Mouse (Mus musculus) thymus, postnatal 25 days (tissue): Measurements from ENCODE around the gene Jdp2.
"Not testable (repeated sequence)": the region's sequence is repeated elsewhere in the genome, so short reads cannot be mapped to it uniquely, and the experiment has no call there.

Experiments used
- DNase-seq: peaks from one replicate; pipeline ENCODE4 v3.0.0; 2022

Jdp2 gene

DNA sequence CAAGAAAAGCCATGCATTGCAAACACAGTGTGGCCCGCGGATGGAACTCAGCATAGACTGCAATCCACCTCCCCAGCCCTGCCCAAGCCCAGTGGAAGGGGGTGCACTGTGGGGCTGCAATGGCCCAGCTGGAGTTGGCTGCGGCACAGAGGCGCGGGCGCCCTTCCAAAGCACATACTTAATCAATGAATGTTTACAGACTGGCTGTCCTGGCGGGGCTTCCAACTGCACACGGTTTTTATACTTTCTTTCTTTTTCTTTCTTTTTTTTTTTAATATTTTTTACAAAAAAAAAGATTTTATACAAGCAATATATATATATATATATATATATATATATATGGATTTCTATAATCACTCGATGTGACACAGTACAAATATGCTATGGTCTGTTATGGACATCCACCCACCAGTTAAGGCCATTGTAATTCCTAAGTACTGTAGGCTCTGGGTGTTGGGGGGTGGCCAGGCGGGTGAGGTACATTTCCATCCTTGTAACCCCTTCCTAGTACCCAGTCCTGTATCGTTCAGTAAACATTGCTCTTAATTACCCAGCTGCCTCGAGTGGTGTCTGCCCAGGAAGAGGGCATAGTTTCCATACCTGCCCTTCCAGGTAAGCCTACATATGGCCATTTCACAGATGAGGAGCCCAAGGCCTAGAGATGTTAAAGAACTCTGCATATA is 40.6 kb downstream of the Jdp2 start:
- DNase-seq = no peak

DNA sequence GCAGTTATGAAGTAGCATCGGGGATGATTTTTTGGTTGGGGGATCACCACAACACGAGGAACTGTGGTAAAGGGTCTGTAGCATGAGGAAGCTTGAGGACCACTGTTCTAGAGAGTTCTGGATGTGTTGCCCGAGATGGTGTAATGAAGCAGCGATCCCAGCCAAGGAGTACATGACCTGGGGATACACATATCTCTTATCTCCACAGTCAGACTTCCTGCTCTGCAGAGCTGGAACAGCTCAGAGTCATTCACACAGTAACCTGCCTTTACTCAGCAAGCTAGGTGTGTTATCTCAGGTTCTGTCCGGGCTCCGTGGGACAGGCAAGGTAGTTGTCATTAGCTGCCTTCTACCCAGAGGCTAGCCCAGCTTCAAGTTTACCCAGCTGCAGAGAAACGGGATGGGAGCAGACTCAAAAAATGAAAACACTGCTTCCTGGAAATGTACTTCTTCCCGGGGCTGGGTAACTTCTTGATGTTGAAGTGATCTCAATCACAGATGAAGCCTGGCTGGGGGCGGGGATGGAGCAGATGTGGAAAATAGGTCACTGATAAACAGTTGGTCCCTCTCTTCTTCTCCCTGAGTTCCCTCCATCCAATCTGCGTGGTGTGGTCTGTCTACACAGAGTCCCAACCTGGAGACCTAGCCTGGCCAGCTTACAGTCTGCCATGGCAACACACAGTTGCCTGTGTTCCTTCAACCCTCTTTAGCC is 42.2 kb downstream of the Jdp2 start:
- no peak for DNase-seq

DNA sequence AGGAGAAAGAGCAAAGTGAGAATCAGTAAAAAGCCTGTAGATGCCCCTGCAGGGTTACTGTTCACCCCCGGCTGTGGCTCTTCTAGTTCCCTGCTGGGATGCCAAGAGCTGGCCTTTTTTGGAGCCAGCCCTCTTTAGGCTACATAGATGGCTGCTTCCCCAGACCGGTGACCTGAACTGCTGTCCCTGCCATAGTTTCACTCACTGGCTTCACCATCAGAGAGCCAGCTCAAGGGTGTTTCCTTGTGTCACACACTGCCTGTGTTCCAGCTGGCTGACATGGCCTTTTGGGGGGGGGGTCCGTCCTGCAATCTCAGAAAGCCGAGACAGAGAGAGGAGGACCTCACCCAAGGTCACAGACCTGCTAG is 42.7 kb downstream of the Jdp2 start:
- DNase-seq = no peak

DNA sequence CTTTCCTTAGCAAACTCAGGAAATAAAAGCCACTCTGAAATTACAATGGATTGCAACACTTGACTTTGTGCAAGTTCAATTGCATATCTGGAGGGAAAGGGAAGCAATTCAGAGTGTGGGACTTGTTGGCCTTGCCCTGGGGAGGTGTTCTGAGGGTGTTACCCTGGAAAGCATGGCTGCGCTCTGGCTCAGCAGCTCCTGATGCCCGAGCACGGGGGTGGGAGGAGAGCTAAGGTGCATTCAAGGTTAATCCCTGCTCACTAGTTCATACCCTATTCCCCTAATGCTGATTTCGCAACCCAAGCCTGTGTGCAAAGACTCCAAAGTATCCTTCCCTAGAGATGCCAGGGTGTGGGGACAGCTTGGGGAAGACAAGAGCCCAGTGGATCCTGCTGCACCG is 44.9 kb downstream of the Jdp2 start:
- DNase-seq = no peak

DNA sequence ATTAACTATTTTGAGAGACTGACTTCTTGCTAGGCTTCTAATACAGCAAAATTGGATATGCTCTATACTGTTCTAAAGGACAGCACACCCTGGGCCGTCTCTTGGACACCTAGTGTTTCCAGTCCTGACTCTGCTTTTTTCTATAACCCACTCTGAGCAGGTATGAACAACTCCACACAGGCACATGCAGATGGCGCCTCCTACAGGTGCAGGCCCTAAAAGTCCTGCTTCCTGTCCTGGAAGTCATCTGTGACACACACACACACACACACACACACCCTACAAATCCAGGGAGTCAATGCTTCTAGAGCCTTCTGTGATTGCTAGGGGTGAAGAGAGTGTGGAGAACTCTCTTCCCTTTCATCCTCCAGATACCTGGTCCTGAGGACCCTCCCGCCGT is 46.8 kb downstream of the Jdp2 start:
- DNase-seq = peak; percentile 78

DNA sequence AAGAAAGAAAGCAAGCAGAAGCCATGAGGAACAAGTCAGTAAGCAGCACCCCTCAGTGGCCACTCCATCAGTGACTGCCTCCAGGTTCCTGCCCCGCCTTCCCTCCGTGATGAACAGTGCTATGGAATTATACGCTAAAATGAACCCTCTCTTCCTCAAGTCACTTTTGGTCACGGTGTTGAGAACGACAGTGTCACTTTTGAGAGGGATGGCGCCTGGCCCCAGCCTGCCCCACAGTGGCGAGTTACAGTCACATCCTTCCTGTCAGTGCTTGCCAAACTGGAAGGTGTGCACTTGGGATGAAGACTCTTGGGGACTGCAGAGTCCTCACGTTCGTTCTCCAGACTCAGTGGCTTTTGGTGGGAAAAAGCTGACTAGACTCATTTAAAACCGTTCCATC is 48.5 kb downstream of the Jdp2 start:
- peak; percentile 64 for DNase-seq

DNA sequence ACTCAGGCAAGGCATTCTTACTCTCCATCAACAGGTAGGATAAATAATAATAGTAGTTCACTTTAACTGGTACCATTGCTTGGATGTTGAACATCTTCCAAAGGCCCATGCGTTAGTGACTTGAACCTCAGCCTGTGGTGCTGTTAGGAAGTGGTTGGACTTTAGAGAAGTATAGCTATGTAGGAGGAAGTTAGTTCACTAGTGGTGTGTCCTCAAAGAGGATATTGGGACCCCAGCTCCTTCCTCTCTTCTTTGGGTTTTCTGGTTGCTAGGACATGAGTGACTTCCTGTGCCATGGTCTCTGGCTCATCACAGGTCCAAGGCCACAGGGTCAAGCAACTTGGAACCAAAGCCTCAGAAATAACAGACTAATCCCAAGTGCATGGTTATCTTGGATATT is 49.1 kb downstream of the Jdp2 start:
- DNase-seq = no peak

DNA sequence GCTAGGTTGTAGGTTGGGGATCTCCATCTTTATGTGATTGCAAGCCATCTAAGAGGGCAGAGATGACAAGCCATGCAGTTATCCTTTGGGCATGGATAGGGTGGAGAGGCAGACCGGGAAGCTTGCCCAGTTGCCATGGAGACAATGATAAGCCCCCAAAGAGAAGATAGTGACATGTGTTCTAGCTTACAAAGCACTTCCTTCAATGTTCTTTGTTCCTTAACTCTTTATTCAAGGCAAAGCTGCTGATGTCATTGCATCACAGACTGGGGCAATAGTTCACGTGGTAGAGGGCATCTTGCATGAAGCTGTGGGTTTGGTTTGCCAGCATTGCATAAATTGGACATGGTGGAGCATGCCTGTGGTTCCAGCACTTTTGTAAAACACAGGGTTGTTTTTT is 60.5 kb downstream of the Jdp2 start:
- DNase-seq = no peak

DNA sequence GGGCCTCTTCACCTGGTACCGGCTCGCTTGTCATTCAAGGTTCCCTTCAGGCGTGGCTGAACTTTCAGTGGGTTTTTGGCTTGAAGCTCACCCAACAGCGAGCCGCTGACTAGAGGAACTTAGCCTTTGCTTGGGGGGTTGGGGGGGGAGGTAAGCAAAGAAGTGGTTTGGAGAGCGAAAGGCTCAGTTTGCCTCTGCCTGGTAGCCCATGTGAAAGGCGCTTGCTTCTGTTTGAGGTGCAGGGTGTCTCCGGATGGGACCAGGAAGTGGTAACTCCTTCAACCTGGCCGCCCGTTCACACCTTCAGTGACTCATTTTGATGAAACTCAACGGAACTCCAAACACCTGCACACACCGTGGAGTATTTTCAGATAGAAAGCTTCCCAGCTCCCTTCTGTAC is 62.0 kb downstream of the Jdp2 start:
- DNase-seq = peak; percentile 48

DNA sequence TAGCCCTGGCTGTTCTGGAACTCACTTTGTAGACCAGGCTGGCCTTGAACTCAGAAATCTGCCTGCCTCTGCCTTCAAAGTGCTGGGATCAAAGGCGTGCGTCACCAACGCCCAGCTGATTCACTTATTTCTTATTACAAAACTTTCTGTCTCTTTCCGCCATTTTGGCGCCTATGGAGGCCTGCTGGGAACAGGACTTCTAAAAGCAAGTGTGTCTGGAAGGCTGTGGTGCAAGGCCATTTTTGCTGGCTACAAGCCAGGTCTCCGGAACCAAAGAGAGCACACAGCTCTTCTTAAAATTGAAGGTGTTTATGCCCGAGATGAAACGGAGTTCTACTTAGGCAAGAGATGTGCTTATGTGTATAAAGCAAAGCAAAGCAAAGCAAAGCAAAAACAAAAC is 63.4 kb downstream of the Jdp2 start:
- DNase-seq = not testable (repeated sequence)

DNA sequence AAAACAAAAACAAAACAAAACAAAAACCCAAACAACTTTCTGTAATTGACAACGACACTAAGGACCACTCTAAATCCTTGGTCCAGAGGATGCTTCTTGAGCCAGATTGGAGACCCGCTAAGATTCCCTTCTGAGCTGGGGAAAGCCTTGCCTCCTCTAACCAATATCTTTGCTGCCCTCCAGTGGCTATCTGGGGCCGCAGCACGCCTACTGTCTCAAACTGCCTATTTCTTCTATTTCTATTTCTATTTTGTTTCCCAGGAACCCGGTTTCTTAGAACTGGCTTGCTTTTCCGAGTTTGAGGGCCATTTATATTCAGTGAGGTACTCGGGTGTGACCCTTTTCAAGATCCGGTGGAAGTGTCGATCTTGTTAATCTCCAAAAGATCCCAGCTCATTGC is 64.1 kb downstream of the Jdp2 start:
- peak; percentile 69 for DNase-seq

DNA sequence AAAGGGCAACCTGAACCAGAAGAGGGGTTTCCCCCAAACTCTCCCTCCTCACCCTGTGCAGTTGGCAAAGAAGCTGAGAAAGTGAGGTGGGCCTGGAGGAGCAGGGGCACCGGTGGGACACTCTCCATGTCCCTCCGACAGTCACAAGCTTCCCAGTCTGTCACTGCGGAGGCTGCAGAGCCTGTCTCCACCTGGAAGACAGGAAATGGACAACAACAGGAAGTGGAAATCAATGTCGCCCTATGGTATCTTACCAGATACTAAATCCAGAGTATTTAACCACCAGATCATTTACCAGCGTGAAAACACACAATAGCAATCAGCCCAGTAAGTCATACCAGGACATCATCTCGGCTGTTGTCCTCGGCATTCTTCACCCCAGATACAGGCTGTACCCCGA is 67.3 kb downstream of the Jdp2 start:
- no peak for DNase-seq

DNA sequence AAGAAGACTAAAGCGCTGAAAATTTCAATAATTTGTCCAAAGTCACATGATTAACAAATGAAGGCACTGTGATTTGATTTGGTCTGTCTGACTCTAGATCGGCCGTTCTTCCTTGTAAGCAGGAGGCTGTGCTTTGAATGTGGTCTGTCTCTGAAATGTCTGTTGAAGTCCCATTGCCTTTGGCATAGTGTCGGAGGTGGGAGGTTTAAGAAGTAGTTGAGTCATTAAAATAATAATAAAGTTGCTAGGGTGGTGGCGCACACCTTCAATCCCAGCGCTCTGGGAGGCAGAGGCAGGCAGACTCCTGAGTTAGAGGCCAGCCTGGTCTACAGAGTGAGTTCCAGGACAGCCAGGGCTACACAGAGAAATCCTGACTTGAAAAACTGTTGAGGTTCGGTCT is 68.2 kb downstream of the Jdp2 start:
- DNase-seq = no peak

DNA sequence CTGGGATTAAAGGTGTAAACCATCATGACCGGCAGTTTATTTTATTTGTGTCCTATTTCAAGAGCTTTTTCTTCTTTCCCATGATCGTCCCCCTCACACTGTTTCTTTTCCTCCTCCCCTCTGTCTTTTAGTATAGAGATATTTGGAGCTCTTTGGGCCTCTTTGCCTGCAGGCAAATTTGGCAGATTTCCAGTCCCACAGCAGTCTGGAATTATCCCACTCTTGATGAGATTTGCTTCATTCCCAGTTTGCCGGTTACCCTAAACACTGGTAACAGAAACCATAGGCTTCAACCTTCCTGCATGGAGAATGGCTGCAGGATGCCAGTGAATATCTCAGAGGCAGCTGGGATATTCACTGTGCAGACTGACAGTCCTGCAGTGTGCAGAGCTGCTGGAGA is 69.9 kb downstream of the Jdp2 start:
- DNase-seq = no peak

DNA sequence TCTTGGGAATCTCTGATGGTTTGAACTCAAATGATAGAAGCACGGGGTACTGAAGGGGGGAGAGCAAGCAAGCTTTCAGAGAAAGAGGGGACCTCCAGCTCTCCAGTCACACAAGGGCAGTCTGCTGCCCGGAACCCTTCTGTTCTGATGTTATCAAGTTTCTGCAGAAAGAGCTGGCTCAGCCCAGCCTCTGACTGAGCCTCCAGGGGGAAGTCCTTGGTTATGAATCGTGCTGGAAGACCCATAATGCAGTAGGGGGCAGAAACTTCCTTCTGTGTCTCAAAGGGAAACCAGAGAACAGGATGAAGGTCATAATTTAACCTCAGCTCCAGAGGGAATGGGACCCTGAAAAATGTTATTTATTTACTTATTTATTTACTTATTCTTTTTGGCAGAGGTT is 71.3 kb downstream of the Jdp2 start:
- no peak for DNase-seq

DNA sequence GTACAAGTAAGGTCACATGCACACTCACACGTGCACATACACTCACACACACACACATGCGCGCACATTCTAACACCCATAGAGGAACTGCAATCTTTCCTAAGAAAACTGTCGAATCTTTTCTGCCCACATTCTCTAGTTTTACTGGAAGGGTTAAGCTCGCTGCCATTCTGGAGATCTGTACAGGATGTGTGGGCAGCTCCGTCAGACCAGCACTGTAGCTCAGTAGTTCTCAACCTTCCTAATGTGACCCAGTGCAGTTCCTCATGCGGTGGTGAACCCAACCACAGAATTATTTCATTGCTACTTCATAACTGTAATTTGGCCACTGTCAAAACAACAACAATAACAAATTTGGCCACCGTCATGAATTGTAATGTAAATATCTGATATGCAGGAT is 75.1 kb downstream of the Jdp2 start:
- DNase-seq = no peak

DNA sequence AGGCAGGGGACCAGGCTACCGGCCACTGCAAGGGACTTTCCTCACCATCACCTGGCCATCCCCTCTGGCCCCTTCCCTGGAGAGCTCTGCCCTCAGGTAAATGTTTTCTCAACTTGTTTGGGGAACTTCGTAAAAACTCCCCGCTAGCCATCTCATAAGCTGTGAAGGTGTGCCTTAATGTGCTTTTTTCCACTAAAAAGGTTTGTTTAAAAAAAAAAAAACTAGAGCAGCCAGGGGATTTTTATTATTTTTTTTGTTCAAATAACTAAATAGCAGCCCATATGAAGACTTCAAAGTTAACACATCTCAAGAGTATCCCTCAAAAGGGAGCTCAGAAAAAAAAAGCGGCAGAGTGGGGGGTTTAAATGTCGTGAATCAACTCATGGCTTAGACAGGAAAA is 80.3 kb downstream of the Jdp2 start:
- no peak for DNase-seq

DNA sequence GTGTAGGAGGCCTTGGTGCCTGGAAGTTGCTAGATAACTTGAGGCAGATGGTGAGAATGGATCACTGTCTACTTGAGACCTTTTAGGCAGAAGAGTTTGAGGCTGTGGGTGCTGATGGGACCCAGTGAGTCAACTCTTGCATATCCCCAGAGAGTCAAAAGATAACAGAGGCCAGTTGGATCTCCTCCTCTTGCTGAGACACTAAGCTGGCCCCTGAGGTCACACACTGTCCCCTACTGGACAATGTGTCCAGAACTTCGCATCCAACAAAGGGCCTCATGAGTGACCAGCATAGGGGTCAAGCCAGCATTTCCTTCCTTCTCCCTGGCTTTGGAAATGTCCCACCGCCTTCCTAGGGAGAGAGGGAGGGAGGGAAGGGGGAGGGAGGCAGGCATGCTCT is 81.0 kb downstream of the Jdp2 start:
- DNase-seq = no peak

DNA sequence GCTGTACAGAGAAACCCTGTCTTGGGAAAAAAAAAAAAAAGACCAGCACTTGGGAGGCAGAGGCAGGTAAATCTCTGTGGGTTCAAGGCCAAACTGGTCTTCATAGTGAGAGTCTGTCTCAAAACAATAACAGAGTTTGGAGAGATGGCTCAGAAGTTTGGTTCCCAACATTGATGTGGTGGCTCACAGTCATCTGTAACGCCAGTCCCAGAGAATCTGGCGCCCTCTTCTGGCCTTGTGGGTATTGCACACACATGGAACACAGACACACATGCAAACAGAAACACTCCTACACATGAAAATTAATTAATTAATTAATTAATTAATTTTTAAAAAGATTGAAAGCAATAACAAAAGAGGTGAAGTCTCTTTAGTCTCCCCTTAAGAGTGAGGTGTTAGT is 83.5 kb downstream of the Jdp2 start:
- DNase-seq = no peak

DNA sequence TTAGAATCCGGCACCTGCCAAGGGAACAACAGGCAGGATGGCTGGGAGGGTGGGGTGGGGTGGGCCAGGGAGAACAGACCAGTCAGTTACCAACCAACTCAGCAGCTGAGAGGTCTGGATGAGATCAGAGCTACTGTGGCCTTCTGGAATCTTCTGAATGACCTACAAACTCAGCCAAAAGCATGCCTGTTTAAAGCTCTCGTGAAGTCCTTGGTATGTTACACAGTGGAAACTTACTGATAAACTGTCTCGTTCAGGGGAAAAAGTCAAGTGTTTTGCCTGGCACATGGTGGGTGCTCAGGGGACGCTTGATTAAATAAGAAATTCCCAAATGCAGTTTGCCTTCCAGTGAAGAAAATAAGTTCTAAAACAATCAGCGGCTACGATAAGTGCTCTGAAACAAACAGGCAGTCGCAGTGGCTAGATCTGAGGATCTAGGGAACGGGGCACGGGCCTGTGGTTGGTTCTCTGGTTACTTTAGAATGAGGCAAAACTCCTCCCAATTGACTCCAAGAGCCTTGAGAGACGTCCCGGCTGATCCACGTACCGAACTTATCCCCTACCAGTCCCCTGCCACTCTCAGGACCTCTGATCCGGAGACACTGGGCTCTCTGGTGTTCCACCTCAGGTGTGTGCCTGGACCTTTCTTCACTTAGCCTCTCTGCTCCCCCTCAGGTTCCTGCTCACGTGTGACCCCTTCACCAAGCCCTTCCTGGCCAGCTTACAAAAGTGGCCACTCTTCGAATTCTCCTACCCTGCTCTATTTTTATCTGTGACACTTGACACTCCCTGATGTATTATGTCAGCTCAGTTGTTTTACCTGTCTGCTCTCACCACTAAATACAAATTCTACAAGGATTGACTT is 85.8 kb downstream of the Jdp2 start:
- no peak for DNase-seq

DNA sequence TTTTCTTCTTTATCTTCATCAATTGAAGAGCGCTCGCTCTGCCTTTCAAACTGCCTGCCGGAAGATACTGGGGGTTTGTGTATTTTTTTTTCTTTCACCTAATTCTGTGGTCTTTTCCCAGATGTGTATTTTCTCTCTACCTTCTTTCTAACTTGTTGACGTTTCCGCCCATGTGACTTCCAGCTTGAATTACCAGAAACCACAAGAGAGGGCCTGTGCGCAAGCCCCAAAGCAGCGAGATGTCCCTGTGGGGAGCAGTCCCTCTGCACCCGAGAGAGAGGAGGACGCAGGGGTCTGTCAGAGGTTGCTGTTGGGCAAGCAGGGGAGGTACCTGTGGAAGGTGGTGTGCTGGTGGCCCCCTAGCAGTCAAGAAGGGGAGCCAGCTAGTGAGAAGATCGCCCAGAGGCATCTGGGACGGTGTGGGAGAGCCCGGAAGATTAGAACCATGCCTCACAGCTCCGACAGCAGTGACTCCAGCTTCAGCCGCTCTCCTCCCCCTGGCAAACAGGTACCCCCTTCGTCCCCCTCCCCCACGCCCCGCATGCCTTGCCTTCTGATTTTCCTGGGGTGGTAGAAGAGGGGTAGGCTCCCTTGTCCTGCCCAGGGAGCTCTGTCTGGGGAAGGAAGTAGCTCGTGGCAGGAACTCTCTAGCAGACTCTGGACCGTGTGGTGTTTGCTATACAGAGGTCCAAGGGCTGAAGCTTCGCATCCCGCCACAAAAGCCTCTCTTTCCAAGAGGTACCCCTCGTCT is 87.8 kb downstream of the Jdp2 start, which contains the start of gene Batf:
Gene Batf (plus strand): TSS at position 204 of the 751 bp plus-strand sequence.
- peak; percentile 75 for DNase-seq

DNA sequence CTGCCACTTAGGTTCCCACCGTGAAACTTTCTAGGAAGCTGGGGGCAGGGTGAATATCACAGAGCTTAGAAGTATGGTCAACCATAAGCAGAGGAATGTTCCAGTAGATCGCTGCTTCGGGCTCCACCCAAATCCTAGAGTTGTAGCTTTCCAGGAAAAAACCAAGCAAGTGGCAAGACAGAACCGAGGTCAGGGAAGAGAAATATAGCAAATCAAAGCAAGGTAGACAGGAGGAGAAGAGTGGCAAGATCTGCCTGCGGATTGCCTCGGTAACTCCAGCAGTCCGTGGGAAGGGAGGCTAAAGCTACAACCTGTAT is 88.3 kb downstream of the Jdp2 start:
- DNase-seq = no peak

DNA sequence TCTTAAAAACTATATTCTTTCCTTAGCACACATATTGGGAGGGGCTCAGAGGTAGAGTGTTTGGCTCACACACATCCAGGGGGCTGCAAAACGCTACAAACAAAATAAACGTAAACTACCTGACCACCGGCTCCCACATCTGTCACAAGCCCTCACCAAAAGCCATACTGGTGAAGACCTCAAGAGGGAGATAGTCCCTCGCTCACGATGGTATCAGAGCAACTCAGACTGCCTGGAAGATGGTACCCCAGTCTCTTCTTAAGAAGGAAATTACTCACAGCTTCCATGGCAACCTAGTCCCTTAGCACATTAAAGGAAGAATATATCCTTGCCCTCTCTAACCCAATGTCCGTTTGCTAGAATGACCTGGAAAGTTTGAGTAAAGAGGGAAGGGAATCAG is 89.0 kb downstream of the Jdp2 start:
- DNase-seq = peak; percentile 23
